Mouse (Mus musculus): Measurements from ENCODE around the gene Mthfd1.

The Mthfd1 gene

GRCm38 (mm10) chr12:76303474-76303873 is 48.4 kb downstream of the Mthfd1 start:
- DNase-seq (ENCODE audit: low spot score in 2 of 2), result no peak

GRCm38 (mm10) chr12:76304199-76304598 is 49.1 kb downstream of the Mthfd1 start:
- DNase-seq (ENCODE audit: low spot score in 2 of 2), result no peak

- DNase-seq (ENCODE audit: low spot score in 2 of 2), result no peak
Measured at GRCm38 (mm10) chr12:76305107-76305506, 50.0 kb downstream of the Mthfd1 start.

GRCm38 (mm10) chr12:76306852-76307561 is 51.9 kb downstream of the Mthfd1 start:
- DNase-seq (ENCODE audit: low spot score in 2 of 2), result no peak

- peak; percentile 67 to 68 for DNase-seq (ENCODE audit: low spot score in 2 of 2)
Measured at GRCm38 (mm10) chr12:76307964-76308363, 52.9 kb downstream of the Mthfd1 start.

- DNase-seq (ENCODE audit: low spot score in 2 of 2), result no peak
Measured at GRCm38 (mm10) chr12:76308436-76308835, 53.3 kb downstream of the Mthfd1 start.

GRCm38 (mm10) chr12:76310007-76310406 is 54.9 kb downstream of the Mthfd1 start:
- DNase-seq (ENCODE audit: low spot score in 2 of 2), result no peak

- no peak for DNase-seq (ENCODE audit: low spot score in 2 of 2)
Measured at GRCm38 (mm10) chr12:76310633-76311032, 55.5 kb downstream of the Mthfd1 start.

GRCm38 (mm10) chr12:76311227-76311626 is 56.1 kb downstream of the Mthfd1 start:
- no peak for DNase-seq (ENCODE audit: low spot score in 2 of 2)

- DNase-seq (ENCODE audit: low spot score in 2 of 2), result no peak
Measured at GRCm38 (mm10) chr12:76311951-76312350, 56.9 kb downstream of the Mthfd1 start.

- no peak for DNase-seq (ENCODE audit: low spot score in 2 of 2)
Measured at GRCm38 (mm10) chr12:76318282-76319212, 63.4 kb downstream of the Mthfd1 start.

- peak; percentile 60 to 71 for DNase-seq (ENCODE audit: low spot score in 2 of 2)
Measured at GRCm38 (mm10) chr12:76324679-76325431, 69.8 kb downstream of the Mthfd1 start, which contains the start of gene Akap5. TSS of gene Akap5 (plus strand) at chr12:76324891.

GRCm38 (mm10) chr12:76326437-76327220 is 71.5 kb downstream of the Mthfd1 start:
- peak; percentile 71 to 78 for DNase-seq (ENCODE audit: low spot score in 2 of 2)

GRCm38 (mm10) chr12:76328567-76329354 is 73.7 kb downstream of the Mthfd1 start:
- DNase-seq (ENCODE audit: low spot score in 2 of 2), result no peak

- DNase-seq (ENCODE audit: low spot score in 2 of 2), result no peak
Measured at GRCm38 (mm10) chr12:76333688-76334087, 78.6 kb downstream of the Mthfd1 start.

GRCm38 (mm10) chr12:76335641-76336040 is 80.5 kb downstream of the Mthfd1 start:
- DNase-seq (ENCODE audit: low spot score in 2 of 2), result no peak

- DNase-seq (ENCODE audit: low spot score in 2 of 2), result no peak
Measured at GRCm38 (mm10) chr12:76336111-76336965, 81.2 kb downstream of the Mthfd1 start.

GRCm38 (mm10) chr12:76341080-76341479 is 86.0 kb downstream of the Mthfd1 start:
- peak; percentile 75 to 80 for DNase-seq (ENCODE audit: low spot score in 2 of 2)

GRCm38 (mm10) chr12:76345759-76346455 is 90.8 kb downstream of the Mthfd1 start:
- DNase-seq (ENCODE audit: low spot score in 2 of 2), result peak in 1 of 2 experiments; percentile 1

Data from right cerebral cortex, adult 2 months (tissue).